Mouse (Mus musculus) heart, adult 2 months (tissue): ENCODE measurements around the gene 9130019O22Rik.

Experiments
- EP300 ChIP-seq: fragments of 200-500 bp; IDR thresholded peaks from 2 replicates; pipeline ENCODE4 v1.6.1; 2011; ENCODE audit warnings: low read depth, low read length, control low read depth; ENCODE audit not compliant: insufficient read depth
- POLR2A ChIP-seq: fragments of 200-500 bp; IDR thresholded peaks from 2 replicates; pipeline ENCODE4 v1.6.1; 2011; ENCODE audit warnings: mild to moderate bottlenecking, low read depth, low read length, control low read depth; ENCODE audit not compliant: insufficient read depth

DNA sequence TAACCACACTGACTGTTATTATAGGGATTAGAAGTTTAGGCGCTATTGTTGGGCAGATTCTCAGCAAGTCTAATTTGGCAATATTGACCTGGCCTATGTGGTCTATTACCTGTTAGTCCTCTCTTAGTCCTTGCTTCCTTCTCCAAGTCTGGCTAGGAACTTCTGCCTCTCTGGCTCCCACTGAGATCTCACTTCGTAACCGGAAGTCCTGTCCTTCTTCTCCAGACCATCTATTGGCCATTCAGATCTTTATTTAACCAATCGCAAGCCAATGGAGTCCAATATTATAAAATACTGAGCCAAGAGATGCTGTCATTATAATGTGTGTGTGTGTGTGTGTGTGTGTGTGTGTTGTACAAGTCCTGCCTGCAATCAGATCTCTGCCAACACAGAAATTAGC is 22.8 kb downstream of the 9130019O22Rik start:
- TF ChIP-seq POLR2A (peak; percentile 66; the same call in 1 of the 2 replicates), EP300 (no peak)
